Mouse (Mus musculus): ENCODE results near the gene Coa6.

DNA sequence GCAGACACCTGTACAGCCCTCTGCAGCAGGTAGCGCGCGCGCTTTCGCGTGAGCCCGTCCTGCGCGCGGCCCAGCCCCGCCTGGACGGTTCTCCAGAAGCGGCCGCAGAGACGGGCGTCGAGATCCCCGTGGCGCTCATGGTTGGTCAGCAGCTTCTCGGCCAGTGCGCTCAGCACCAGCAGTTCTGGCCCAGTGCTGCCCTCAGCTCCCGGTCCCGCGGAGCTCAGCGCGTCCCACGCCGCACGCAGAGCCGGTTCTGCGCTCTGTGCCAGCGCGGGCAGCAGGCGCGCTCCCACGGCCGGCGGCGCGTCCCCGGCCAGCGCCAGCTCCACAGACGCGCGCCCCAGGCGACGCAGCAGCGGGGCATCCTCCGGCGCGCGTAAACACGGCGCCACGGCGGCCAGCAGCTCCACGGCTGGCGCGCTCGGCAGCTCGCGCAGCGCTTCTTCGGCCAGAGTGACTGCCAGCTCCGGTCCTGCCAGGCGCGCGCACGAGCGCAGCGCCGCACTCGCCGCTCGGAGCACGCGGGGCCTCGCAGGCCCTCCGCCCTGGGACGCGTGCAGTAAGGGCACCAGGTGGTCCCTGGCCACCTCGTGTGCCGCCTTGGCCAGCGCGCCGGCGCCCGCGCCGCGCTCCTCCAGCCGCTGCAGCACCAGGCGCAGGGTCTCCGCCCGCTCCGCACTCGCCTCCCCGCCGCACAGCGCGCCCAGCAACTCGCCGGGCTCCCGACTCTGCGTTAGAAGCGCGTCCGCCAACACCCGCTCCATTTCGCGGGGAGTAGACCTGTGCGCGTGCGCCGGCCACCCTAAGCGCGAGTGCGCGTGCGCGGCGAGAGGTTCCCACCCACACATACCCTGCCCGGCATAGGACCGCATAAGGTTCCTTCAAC is 52.2 kb downstream of the Coa6 start, which contains the start of gene Tarbp1:
- TF ChIP-seq CTCF (IDR thresholded peaks at IDR 0.05; ENCODE audit: extremely low read depth, insufficient read length, insufficient replicate concordance, low read depth, low read length) (no peak), POLR2A (IDR thresholded peaks at IDR 0.05; ENCODE audit: low read depth, low read length) (peak; percentile 41)

Measured in small intestine, adult 2 months (tissue).